Comparison of ENCODE assay signal across 8 mouse cellular contexts in the genomic region with DNA sequence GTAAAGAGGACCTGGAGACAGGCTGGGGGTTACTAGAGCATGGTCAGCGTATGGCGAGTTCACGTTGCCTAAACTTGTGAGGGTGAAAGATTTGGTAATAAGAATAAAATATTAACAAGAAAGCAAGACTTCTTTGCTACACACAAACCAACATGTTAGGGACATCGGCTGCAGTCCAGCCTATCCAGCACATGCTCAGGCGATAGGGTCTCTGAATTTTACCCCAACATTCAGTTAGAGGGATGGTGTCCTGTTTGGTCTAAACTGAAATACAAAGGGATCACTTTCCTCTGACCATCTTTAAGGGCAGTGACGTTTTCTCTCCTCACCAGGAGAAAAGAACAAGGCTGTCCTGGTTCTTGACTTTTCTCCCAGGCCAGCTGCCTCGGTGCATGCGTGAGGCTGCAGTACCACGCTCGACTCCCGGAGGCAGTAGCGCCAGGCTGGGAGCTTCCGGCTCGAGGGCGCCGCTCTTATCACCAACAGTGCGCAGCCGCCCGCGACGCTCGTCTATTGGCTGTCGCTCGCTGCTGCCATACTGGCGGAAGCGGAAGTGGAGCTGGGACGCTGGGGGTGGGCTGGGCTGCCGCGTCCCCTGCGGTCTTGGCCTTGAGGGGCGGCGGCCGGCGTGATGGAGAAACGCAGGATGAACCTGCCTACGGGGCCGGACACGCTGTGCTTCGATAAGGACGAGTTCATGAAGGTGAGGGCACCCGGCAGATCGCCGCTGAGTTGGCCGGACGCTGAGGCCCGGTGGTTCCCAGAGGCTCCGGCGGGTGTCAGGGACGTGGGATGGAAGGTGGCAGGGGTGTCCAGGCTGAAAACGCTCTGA. TPM values are rescaled to one million over a fixed set of nuclear protein-coding genes. Genes with fewer than 3 reads are reported as not detected.
DNase-seq lines count a peak whose midpoint lies in the region; ATAC-seq and TF ChIP-seq lines count a peak whose summit lies in the region.

A gene (plus strand): TSS at position 519 of the 832 bp plus-strand sequence.

- peak within 1 kb of the TSS; percentile 90 for H3K9ac ChIP-seq in hindbrain, embryonic 13.5 days

- in situ Hi-C loops in Patski (cut with MboI; ENCODE audit: low pct_unique_long_range_greater_than_20kb), result no loop called here

- no peaks in the 10 kb centered on the region for H3K27me3 ChIP-seq in Patski
- peaks cover 18% of the 10 kb centered on the region for H3K27me3 ChIP-seq in hindbrain, embryonic 13.5 days

- no peak within 1 kb of the TSS for H3K27ac ChIP-seq in hindbrain, embryonic 13.5 days

- H3K4me1 ChIP-seq in hindbrain, embryonic 13.5 days (replicated peaks), result peaks cover 20% of the 10 kb centered on the region

- peak within 1 kb of the TSS; percentile 93 for H3K4me2 ChIP-seq in hindbrain, embryonic 13.5 days

- TF ChIP-seq CTCF in Patski (IDR thresholded peaks at IDR 0.05), result peak; percentile 97

- peak within 1 kb of the TSS; percentile 95 for H3K4me3 ChIP-seq in hindbrain, embryonic 13.5 days

- DNase-seq in Patski (ENCODE audit: low read depth, low spot score), result peak; percentile 55
- peak; percentile 94 to 95 for DNase-seq in cerebellum, postnatal 14 days
- DNase-seq in frontal cortex, postnatal 14 days (ENCODE audit: low spot score in 2 of 2), result peak; percentile 75 to 86
- DNase-seq in layer of hippocampus, postnatal 25 days (ENCODE audit: extremely low spot score in 1 of 2, low spot score in 1 of 2), result peak; percentile 75 to 85
- peak; percentile 90 for DNase-seq in lung, postnatal 25 days (ENCODE audit: low spot score)
- peak; percentile 97 for DNase-seq in retina, embryonic 14.5 days (ENCODE audit: low spot score)
- peak; percentile 93 for DNase-seq in thymus, postnatal 4 days

- peaks cover 5% of the 10 kb centered on the region for H3K36me3 ChIP-seq in hindbrain, embryonic 13.5 days

- WGBS in hindbrain, embryonic 13.5 days, result 10% methylated on average over 50 of the region's 50 CpGs

- CTCF ChIA-PET in Patski (lab: Charles Lee), result interaction anchor here (1.2 to 1.3 kb wide), 2 partner anchors 21 to 50 kb away, joined by 3 read pairs; no protein-coding TSS in a partner anchor

- no peaks in the 10 kb centered on the region for H3K9me3 ChIP-seq in hindbrain, embryonic 13.5 days

- POLR2A ChIA-PET in Patski (lab: Charles Lee), result interaction anchor here (0.6 kb wide), 1 partner anchor 22 kb away, joined by 3 read pairs; no protein-coding TSS in a partner anchor

- peak; percentile 91 for ATAC-seq in Patski
- peak; percentile 98 for ATAC-seq in hindbrain, embryonic 13.5 days (ENCODE audit: low FRiP score)

RNA-seq across cellular contexts. Expression of the gene that starts here (rescaled TPM):
- 41.6 TPM for polyA plus RNA-seq in Patski (2021)
- polyA plus RNA-seq in hindbrain, embryonic 13.5 days (2015; fragmentation: Nextera tagmentation; extraction: Ambion mirVana), result 35.2 and 35.8 TPM in 2 replicates
- total RNA-seq in layer of hippocampus, postnatal 25 days (2021), result 10 to 100 TPM; 37.2 to 48.5 TPM
